Mouse (Mus musculus): ENCODE results near the gene Tmem240. TPM values are rescaled to one million over a fixed set of nuclear protein-coding genes. Genes with fewer than 3 reads are reported as not detected.

Gene Tmem240
- total RNA-seq, 2 experiments from 2014 or later: 44.8 to 45.2 TPM

Small RNA genes within 50 kb of the gene (microRNA-seq; reads per million reads assigned to microRNA genes)
- 0 reads per million in 2 experiments for gene Gm27743

Other genes starting within 250 kb of the Tmem240 start
- 1,000 to 10,000 TPM; 1,004 to 1,032 TPM for gene Gnb1, start 243.4 kb upstream of the Tmem240 start, total RNA-seq (2021)
- gene Nadk, start 172.4 kb upstream of the Tmem240 start, total RNA-seq (2021): 10 to 100 TPM; 55.8 to 63.5 TPM
- gene Slc35e2, start 133.4 kb upstream of the Tmem240 start, total RNA-seq (2021): 10 to 100 TPM; 37.9 to 38.6 TPM
- 10 to 100 TPM; 53.5 to 59.7 TPM for gene Cdk11b, start 109.9 kb upstream of the Tmem240 start, total RNA-seq (2021)
- gene Gm10563, start 89.4 kb upstream of the Tmem240 start, total RNA-seq (2021): not detected
- gene Mmp23, start 81.4 kb upstream of the Tmem240 start, total RNA-seq (2021): 1 to 10 TPM; 2.7 to 4.1 TPM
- 10 to 100 TPM; 89.1 to 96.6 TPM for gene Mib2, start 65.6 kb upstream of the Tmem240 start, total RNA-seq (2021)
- 10 to 100 TPM; 21.9 to 22.3 TPM for gene Fndc10, start 40.5 kb upstream of the Tmem240 start, total RNA-seq (2021)
- 10 to 100 TPM; 77.2 to 81.7 TPM for gene Ssu72, start 30.0 kb upstream of the Tmem240 start, total RNA-seq (2021)
- 10 to 100 TPM; 68.7 to 71.4 TPM for gene Atad3a, start 26.3 kb downstream of the Tmem240 start, total RNA-seq (2021)
- gene Vwa1, start 39.9 kb downstream of the Tmem240 start, total RNA-seq (2021): 10 to 100 TPM; 16.3 to 18.2 TPM
- 1 to 10 TPM; 3.5 to 4.5 TPM for gene Tmem88b, start 51.1 kb downstream of the Tmem240 start, total RNA-seq (2021)
- gene Ankrd65, start 55.6 kb downstream of the Tmem240 start, total RNA-seq (2021): not detected
- gene Mrpl20, start 68.1 kb downstream of the Tmem240 start, total RNA-seq (2021): 100 to 1,000 TPM; 109 to 114 TPM
- 10 to 100 TPM; 75.5 to 83.2 TPM for gene Ccnl2, start 77.7 kb downstream of the Tmem240 start, total RNA-seq (2021)
- gene Aurkaip1, start 96.5 kb downstream of the Tmem240 start, total RNA-seq (2021): 10 to 100 TPM; 66.7 to 77.0 TPM
- gene Mxra8, start 104.9 kb downstream of the Tmem240 start, total RNA-seq (2021): 10 to 100 TPM; 14.1 to 16.0 TPM
- 10 to 100 TPM; 69.5 to 82.8 TPM for gene Dvl1, start 112.6 kb downstream of the Tmem240 start, total RNA-seq (2021)
- under 1 TPM; 0.27 to 0.30 TPM for gene Tas1r3, start 128.6 kb downstream of the Tmem240 start, total RNA-seq (2021)
- 10 to 100 TPM; 28.1 to 32.2 TPM for gene Cptp, start 134.6 kb downstream of the Tmem240 start, total RNA-seq (2021)
- gene Ints11, start 134.7 kb downstream of the Tmem240 start, total RNA-seq (2021): 10 to 100 TPM; 35.9 to 41.0 TPM
- 10 to 100 TPM; 68.1 to 77.0 TPM for gene Pusl1, start 157.0 kb downstream of the Tmem240 start, total RNA-seq (2021)
- gene Acap3, start 157.0 kb downstream of the Tmem240 start, total RNA-seq (2021): 100 to 1,000 TPM; 145 to 162 TPM
- gene Ube2j2, start 209.0 kb downstream of the Tmem240 start, total RNA-seq (2021): 10 to 100 TPM; 93.3 to 97.5 TPM
- gene C1qtnf12, start 227.5 kb downstream of the Tmem240 start, total RNA-seq (2021): 10 to 100 TPM; 25.9 to 29.7 TPM

Measured in layer of hippocampus, postnatal 10 days (tissue).